Mouse (Mus musculus) embryo, embryonic 10.5 days (tissue): Measurements from ENCODE around the gene Dhx32.

Source experiments
- DNase-seq: peaks from one replicate; pipeline ENCODE4 v3.0.0-alpha.2; 2015; ENCODE audit warnings: low spot score

Dhx32 gene

GRCm38 (mm10) chr7:133782717-133783435 lies at the start of gene Dhx32:
Gene Dhx32, minus strand, starts transcription at chr7:133782726.
- DNase-seq, result peak; percentile 89

- no peak for DNase-seq
Observed at GRCm38 (mm10) chr7:133829579-133829978, 47.1 kb upstream of the Dhx32 start.

GRCm38 (mm10) chr7:133828514-133828913 lies 46.0 kb upstream of the Dhx32 start:
- DNase-seq, result no peak

GRCm38 (mm10) chr7:133824579-133824978 lies 42.1 kb upstream of the Dhx32 start:
- DNase-seq, result no peak

- no peak for DNase-seq
Observed at GRCm38 (mm10) chr7:133823751-133824150, 41.2 kb upstream of the Dhx32 start.

GRCm38 (mm10) chr7:133813331-133813730 lies 30.8 kb upstream of the Dhx32 start:
- no peak for DNase-seq

- DNase-seq, result no peak
Observed at GRCm38 (mm10) chr7:133812927-133813326, 30.4 kb upstream of the Dhx32 start.

- DNase-seq, result peak; percentile 82
Observed at GRCm38 (mm10) chr7:133805614-133806175, 23.2 kb upstream of the Dhx32 start.

GRCm38 (mm10) chr7:133801823-133802222 lies 19.3 kb upstream of the Dhx32 start:
- DNase-seq, result no peak

GRCm38 (mm10) chr7:133799928-133800327 lies 17.4 kb upstream of the Dhx32 start:
- no peak for DNase-seq

GRCm38 (mm10) chr7:133794720-133795119 lies 12.2 kb upstream of the Dhx32 start:
- DNase-seq, result no peak

- no peak for DNase-seq
Observed at GRCm38 (mm10) chr7:133793248-133794131, 11.0 kb upstream of the Dhx32 start.

GRCm38 (mm10) chr7:133792771-133793170 lies 10.2 kb upstream of the Dhx32 start:
- DNase-seq, result no peak

GRCm38 (mm10) chr7:133790608-133791229 lies 8.2 kb upstream of the Dhx32 start:
- no peak for DNase-seq

- no peak for DNase-seq
Observed at GRCm38 (mm10) chr7:133790171-133790570, 7.6 kb upstream of the Dhx32 start.

- DNase-seq, result no peak
Observed at GRCm38 (mm10) chr7:133788147-133788546, 5.6 kb upstream of the Dhx32 start.

GRCm38 (mm10) chr7:133787571-133787970 lies 5.0 kb upstream of the Dhx32 start:
- no peak for DNase-seq

- DNase-seq, result no peak
Observed at GRCm38 (mm10) chr7:133781991-133782390, 535 bp downstream of the Dhx32 start.

GRCm38 (mm10) chr7:133781583-133781982 lies 943 bp downstream of the Dhx32 start:
- DNase-seq, result no peak

GRCm38 (mm10) chr7:133776626-133776996 lies 5.9 kb downstream of the Dhx32 start, which contains the start of gene Fank1:
Gene Fank1, plus strand, starts transcription at chr7:133776861.
- DNase-seq, result peak; percentile 89

- peak; percentile 23 for DNase-seq
Observed at GRCm38 (mm10) chr7:133775796-133776625, 6.5 kb downstream of the Dhx32 start.
